Mouse (Mus musculus): Measurements from ENCODE around the gene Trmt112. TPM values are rescaled to one million over a fixed set of nuclear protein-coding genes. Genes with fewer than 3 reads are reported as not detected.

The Trmt112 gene
- polyA plus RNA-seq, 1 experiment: 264 TPM

DNA sequence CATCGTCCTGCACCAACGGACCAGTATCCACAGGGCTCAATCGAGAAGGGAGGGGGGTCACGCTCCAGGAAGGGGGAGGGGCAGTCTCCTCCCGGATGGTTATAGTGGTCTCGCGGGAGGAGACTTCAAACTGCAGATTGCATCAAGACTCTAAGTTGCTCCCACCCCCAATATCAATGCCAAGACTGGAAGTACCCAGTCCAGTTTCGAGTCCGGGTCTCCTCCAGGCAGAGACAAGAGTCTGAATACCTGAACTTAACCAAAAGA is 15.7 kb downstream of the Trmt112 start, which contains the start of gene Catsperz:
TSS of gene Catsperz (minus strand) at position 74 of the 267 bp plus-strand sequence.
- TF ChIP-seq MAX (IDR thresholded peaks at IDR 0.05) (no peak), CTCF (IDR thresholded peaks at IDR 0.05; ENCODE audit: control insufficient read depth, insufficient read depth, insufficient read length) (no peak), MYOD1 (IDR thresholded peaks at IDR 0.05; ENCODE audit: control insufficient read depth, insufficient read length, low read depth) (no peak), FOSL1 (IDR thresholded peaks at IDR 0.05; ENCODE audit: insufficient read depth, low read length, poor library complexity, severe bottlenecking) (no peak), USF1 (IDR thresholded peaks at IDR 0.05; ENCODE audit: low read depth) (no peak), MYOG (IDR thresholded peaks at IDR 0.05; ENCODE audit: control insufficient read depth, extremely low read depth, insufficient read length) (no peak), CEBPB (IDR thresholded peaks at IDR 0.05; ENCODE audit: low read depth) (no peak)
- H3K79me3 ChIP-seq (ENCODE audit: low read depth): peaks cover 4% of the 10 kb centered on the region
- H3K36me3 ChIP-seq (ENCODE audit: control insufficient read depth, insufficient read depth): no peaks in the 10 kb centered on the region
- H3ac ChIP-seq (ENCODE audit: control insufficient read depth, insufficient read length, low read depth): no peak within 1 kb of the TSS
- peaks cover 11% of the 10 kb centered on the region for H3K79me2 ChIP-seq (ENCODE audit: control insufficient read depth, insufficient read depth)
- no peak within 1 kb of the TSS for H3K4me3 ChIP-seq (ENCODE audit: insufficient read depth, poor library complexity, severe bottlenecking)
- H3K27me3 ChIP-seq (ENCODE audit: control insufficient read depth, insufficient read depth, insufficient read length): peaks cover 10% of the 10 kb centered on the region

DNA sequence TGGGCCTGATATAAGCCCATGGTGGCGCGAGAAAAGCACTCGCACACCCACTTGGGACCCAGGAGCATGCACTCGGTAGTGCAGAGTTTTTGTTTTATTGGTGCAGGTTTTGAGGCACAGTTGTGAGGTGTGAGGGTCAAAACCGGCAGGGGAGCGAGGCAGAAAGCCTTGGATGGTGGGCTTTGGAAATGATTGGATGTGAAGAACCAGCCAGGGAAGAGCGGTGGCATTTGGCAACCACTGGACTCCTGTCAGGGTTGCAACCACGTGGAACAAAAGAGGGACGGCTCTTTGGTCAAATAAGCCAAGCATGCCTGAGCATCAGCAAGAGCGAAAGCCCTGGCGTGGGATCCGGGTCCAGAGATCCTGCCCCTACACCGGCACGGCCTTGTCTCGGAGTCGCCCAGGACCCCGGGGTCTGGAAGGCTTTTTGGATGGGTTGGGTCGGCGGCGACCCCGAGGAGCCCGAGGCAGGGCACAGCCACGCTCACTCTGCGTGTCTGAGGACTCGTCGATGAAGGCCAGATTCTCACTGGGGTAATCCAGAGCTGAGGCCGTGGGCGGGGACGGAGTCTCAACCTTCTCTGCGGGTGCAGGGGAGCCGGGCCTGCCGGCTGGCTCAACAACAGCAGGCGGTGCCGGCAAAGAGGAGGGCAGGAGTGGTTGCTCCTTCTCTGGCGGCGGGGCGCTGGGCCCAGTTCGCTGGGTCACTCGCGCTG is 16.3 kb downstream of the Trmt112 start:
- H3K36me3 ChIP-seq (ENCODE audit: control insufficient read depth, insufficient read depth): no peaks in the 10 kb centered on the region
- peaks cover 5% of the 10 kb centered on the region for H3K79me2 ChIP-seq (ENCODE audit: control insufficient read depth, insufficient read depth)
- TF ChIP-seq CTCF (IDR thresholded peaks at IDR 0.05; ENCODE audit: control insufficient read depth, insufficient read depth, insufficient read length) (no peak), CEBPB (IDR thresholded peaks at IDR 0.05; ENCODE audit: low read depth) (no peak), USF1 (IDR thresholded peaks at IDR 0.05; ENCODE audit: low read depth) (no peak), MYOD1 (IDR thresholded peaks at IDR 0.05; ENCODE audit: control insufficient read depth, insufficient read length, low read depth) (no peak)
- H3K4me3 ChIP-seq (ENCODE audit: insufficient read depth, poor library complexity, severe bottlenecking): no peak overlapping the region
- peaks cover 2% of the 10 kb centered on the region for H3K79me3 ChIP-seq (ENCODE audit: low read depth)
- H3ac ChIP-seq (ENCODE audit: control insufficient read depth, insufficient read length, low read depth): no peak overlapping the region
- peaks cover 10% of the 10 kb centered on the region for H3K27me3 ChIP-seq (ENCODE audit: control insufficient read depth, insufficient read depth, insufficient read length)

DNA sequence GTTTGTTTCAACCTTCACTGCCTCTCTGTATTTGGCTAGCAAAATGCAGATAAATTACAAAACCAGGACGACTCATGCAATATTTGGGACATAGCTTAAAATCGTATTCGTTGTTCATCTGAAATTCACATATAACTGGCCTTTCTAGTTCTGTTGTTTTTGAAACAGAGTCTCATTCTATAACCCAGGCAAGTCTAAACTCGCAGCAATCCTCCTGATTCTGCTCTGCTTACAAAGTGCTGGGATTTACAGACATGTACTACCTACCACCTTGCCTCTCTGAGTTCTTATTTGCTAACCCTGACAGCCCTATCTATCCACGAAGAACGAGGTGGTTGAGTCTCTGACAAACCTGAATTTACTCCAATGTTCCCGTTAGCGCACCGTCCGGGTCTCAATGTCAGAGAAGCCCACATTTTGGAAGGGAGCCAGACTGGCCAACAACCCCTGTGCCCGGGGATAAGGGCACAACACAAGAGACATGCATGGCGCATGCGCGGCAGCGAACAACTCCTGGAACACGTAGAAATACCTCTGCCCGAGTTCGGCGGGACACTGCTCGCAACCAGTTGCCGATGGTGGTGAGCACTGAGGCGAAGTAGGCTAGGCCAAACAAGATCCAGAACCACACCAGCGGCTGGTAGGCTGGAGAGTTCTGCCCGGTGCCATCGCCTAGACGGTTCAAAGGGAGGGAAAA is 17.2 kb downstream of the Trmt112 start:
- H3K36me3 ChIP-seq (ENCODE audit: control insufficient read depth, insufficient read depth): no peaks in the 10 kb centered on the region
- TF ChIP-seq MYOG (IDR thresholded peaks at IDR 0.05; ENCODE audit: control insufficient read depth, extremely low read depth, insufficient read length) (no peak), CTCF (IDR thresholded peaks at IDR 0.05; ENCODE audit: control insufficient read depth, insufficient read depth, insufficient read length) (no peak), FOSL1 (IDR thresholded peaks at IDR 0.05; ENCODE audit: insufficient read depth, low read length, poor library complexity, severe bottlenecking) (no peak), CEBPB (IDR thresholded peaks at IDR 0.05; ENCODE audit: low read depth) (no peak), USF1 (IDR thresholded peaks at IDR 0.05; ENCODE audit: low read depth) (no peak), MYOD1 (IDR thresholded peaks at IDR 0.05; ENCODE audit: control insufficient read depth, insufficient read length, low read depth) (no peak), MAX (IDR thresholded peaks at IDR 0.05) (no peak)
- H3K27me3 ChIP-seq (ENCODE audit: control insufficient read depth, insufficient read depth, insufficient read length): peaks cover 10% of the 10 kb centered on the region
- no peak overlapping the region for H3K4me3 ChIP-seq (ENCODE audit: insufficient read depth, poor library complexity, severe bottlenecking)
- no peaks in the 10 kb centered on the region for H3K79me2 ChIP-seq (ENCODE audit: control insufficient read depth, insufficient read depth)
- H3K79me3 ChIP-seq (ENCODE audit: low read depth): no peaks in the 10 kb centered on the region
- no peak overlapping the region for H3ac ChIP-seq (ENCODE audit: control insufficient read depth, insufficient read length, low read depth)

DNA sequence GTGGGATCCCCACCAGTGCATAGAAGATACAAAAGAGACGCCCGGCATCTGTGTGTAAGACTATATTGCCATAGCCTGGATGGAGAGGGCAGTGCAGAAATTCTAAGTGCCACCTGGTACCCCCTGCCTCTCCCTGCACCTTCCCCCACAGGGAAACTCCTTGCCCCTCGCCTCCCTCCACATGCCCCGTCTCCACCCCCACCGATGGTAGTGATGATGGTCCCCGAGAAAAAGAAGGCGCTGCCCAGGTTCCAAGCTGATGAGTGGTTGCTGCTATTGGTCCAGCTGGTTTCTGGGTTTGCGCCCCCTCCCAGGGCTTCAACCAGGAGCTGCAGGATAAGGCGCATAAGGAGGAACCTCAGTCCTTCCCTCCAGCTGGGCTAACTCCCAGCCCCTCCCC is 18.6 kb downstream of the Trmt112 start:
- Histone ChIP-seq H3K36me3 (ENCODE audit: control insufficient read depth, insufficient read depth) (no peaks in the 10 kb centered on the region), H3K79me3 (ENCODE audit: low read depth) (no peaks in the 10 kb centered on the region), H3ac (ENCODE audit: control insufficient read depth, insufficient read length, low read depth) (no peak overlapping the region), H3K79me2 (ENCODE audit: control insufficient read depth, insufficient read depth) (no peaks in the 10 kb centered on the region), H3K4me3 (ENCODE audit: insufficient read depth, poor library complexity, severe bottlenecking) (no peak overlapping the region), H3K27me3 (ENCODE audit: control insufficient read depth, insufficient read depth, insufficient read length) (peaks cover 14% of the 10 kb centered on the region)
- no peak for TF ChIP-seq USF1 (IDR thresholded peaks at IDR 0.05; ENCODE audit: low read depth)
- no peak for TF ChIP-seq CTCF (IDR thresholded peaks at IDR 0.05; ENCODE audit: control insufficient read depth, insufficient read depth, insufficient read length)
- TF ChIP-seq MYOD1 (IDR thresholded peaks at IDR 0.05; ENCODE audit: control insufficient read depth, insufficient read length, low read depth): no peak
- TF ChIP-seq MYOG (IDR thresholded peaks at IDR 0.05; ENCODE audit: control insufficient read depth, extremely low read depth, insufficient read length): no peak
- TF ChIP-seq FOSL1 (IDR thresholded peaks at IDR 0.05; ENCODE audit: insufficient read depth, low read length, poor library complexity, severe bottlenecking): no peak

DNA sequence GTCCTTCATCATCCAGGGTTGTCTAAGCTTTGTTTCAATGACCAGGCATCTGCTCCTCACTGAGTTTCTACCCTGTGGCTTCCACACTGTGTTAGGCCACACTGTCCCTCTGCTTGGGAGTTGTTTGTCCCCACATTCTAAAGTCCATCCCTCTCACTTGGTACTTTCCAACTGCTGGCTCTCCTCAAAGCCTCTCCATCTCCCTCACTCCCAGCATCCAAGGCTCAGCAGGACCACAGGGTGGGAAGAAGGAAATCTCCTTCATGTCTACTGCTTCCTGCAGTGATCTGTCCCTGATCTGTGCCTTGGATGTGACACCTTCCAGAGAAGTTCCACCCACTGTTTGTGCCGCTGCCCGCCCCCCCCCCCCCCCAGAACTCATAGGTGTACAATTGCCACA is 21.5 kb downstream of the Trmt112 start:
- Histone ChIP-seq H3K79me2 (ENCODE audit: control insufficient read depth, insufficient read depth) (no peaks in the 10 kb centered on the region), H3K36me3 (ENCODE audit: control insufficient read depth, insufficient read depth) (no peaks in the 10 kb centered on the region), H3K27me3 (ENCODE audit: control insufficient read depth, insufficient read depth, insufficient read length) (peaks cover 28% of the 10 kb centered on the region), H3K79me3 (ENCODE audit: low read depth) (no peaks in the 10 kb centered on the region), H3ac (ENCODE audit: control insufficient read depth, insufficient read length, low read depth) (no peak overlapping the region), H3K4me3 (ENCODE audit: insufficient read depth, poor library complexity, severe bottlenecking) (no peak overlapping the region)
- TF ChIP-seq USF1 (IDR thresholded peaks at IDR 0.05; ENCODE audit: low read depth) (no peak), MYOG (IDR thresholded peaks at IDR 0.05; ENCODE audit: control insufficient read depth, extremely low read depth, insufficient read length) (no peak), MYOD1 (IDR thresholded peaks at IDR 0.05; ENCODE audit: control insufficient read depth, insufficient read length, low read depth) (no peak), CTCF (IDR thresholded peaks at IDR 0.05; ENCODE audit: control insufficient read depth, insufficient read depth, insufficient read length) (no peak), FOSL1 (IDR thresholded peaks at IDR 0.05; ENCODE audit: insufficient read depth, low read length, poor library complexity, severe bottlenecking) (no peak), MAX (IDR thresholded peaks at IDR 0.05) (no peak), CEBPB (IDR thresholded peaks at IDR 0.05; ENCODE audit: low read depth) (no peak)

Measured in C2C12 (cell line).